Mouse (Mus musculus) liver, postnatal 0 days (tissue): ENCODE measurements around the gene Pax6.

Experiments
- CTCF ChIP-seq: sonication (generic); IDR thresholded peaks from 2 replicates; pipeline ENCODE4 v1.5.1; 2016; ENCODE audit warnings: antibody characterized with exemption, low read depth
- EP300 ChIP-seq: IDR thresholded peaks from 2 replicates; pipeline ENCODE4 v1.6.1; 2016; ENCODE audit warnings: antibody characterized with exemption, low read depth, mild to moderate bottlenecking

- TF ChIP-seq CTCF = no peak
- TF ChIP-seq EP300 = no peak
Measured at GRCm38 (mm10) chr2:105673054-105673453, 4.4 kb downstream of the Pax6 start.
